Mouse (Mus musculus): ENCODE measurements around the gene Pon1.

DNA sequence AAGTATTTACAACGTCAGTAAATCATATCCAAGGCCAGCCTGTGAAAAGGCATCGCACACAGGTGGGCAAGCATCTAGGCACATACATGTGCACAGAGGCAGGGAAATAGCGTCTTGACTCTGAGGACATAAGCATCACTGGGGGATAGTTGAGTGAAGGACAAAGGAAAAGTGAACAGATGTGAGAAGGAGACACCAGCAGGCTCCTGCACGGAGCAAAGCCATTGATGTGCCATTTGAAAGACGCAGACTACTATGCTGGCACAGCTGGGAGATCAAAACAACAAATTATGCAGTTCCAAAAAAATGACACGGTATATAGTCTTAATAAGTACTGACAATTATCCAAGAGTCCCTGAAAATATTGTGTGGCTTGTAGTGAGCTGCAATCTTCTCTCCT lies 6.2 kb downstream of the Pon1 start:
- no peak for TF ChIP-seq CTCF (conservative IDR thresholded peaks at IDR 0.05; ENCODE audit: insufficient read depth, insufficient read length, low read depth, low read length)
- no peak for TF ChIP-seq POLR2A (IDR thresholded peaks at IDR 0.05; ENCODE audit: low read depth, low read length)
